Mouse (Mus musculus): ENCODE results near the gene Fign. TPM values are rescaled to one million over a fixed set of nuclear protein-coding genes. Genes with fewer than 3 reads are reported as not detected.

Gene Fign
- polyA plus RNA-seq, 1 experiment from 2014 or later = 13.4 TPM

DNA sequence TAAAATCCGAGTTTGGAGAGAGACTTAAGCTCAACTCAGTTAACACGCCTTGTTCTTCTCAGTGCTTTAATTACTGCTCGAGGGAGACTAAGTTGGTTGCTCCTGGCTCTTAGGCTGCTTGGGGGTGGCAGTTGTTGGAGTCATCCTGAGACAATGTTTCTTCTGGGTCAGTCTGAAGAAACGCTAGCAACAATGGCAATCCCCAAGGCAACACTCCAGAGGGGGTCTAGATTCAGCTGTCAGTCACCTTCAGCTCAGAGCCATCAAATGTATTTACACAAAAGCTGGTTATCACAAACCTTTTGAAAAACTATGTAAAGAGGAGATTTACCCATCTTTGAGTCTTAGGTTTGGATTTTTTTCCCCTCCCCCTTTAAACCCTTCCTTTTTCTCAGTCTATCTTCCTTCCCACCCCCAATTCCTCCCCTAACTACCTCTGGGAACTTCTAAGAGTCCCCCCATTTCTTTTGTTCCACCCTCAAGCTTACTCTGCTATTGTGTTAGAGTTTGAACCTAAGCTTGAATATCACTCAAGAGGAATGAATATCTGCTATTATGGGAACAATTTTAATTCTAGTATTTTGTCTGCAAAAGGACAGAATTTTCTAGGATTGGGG, 171.2 kb downstream of the Fign start:
- no peaks in the 10 kb centered on the region for H3K9me3 ChIP-seq (replicated peaks)
- H3K4me1 ChIP-seq (replicated peaks) = no peaks in the 10 kb centered on the region
- 30% methylated on average over 4 of the region's 4 CpGs for WGBS
- H3K27ac ChIP-seq (ENCODE audit: poor library complexity, severe bottlenecking) = no peak overlapping the region
- no peak overlapping the region for H3K9ac ChIP-seq
- H3K4me2 ChIP-seq = no peak overlapping the region
- no peak overlapping the region for H3K4me3 ChIP-seq
- no peak for ATAC-seq (ENCODE audit: insufficient number of reproducible peaks, low FRiP score)
- H3K27me3 ChIP-seq (replicated peaks) = no peaks in the 10 kb centered on the region
- no peaks in the 10 kb centered on the region for H3K36me3 ChIP-seq

GRCm38 (mm10) chr2:63925721-63926235, 172.1 kb downstream of the Fign start:
- no peak overlapping the region for H3K9ac ChIP-seq
- H3K4me3 ChIP-seq = no peak overlapping the region
- H3K9me3 ChIP-seq (replicated peaks) = no peaks in the 10 kb centered on the region
- ATAC-seq (ENCODE audit: insufficient number of reproducible peaks, low FRiP score) = no peak
- H3K27me3 ChIP-seq (replicated peaks) = no peaks in the 10 kb centered on the region
- no peaks in the 10 kb centered on the region for H3K4me1 ChIP-seq (replicated peaks)
- no peak overlapping the region for H3K4me2 ChIP-seq
- 66% methylated on average over 4 of the region's 4 CpGs for WGBS
- no peak overlapping the region for H3K27ac ChIP-seq (ENCODE audit: poor library complexity, severe bottlenecking)
- no peaks in the 10 kb centered on the region for H3K36me3 ChIP-seq

Data from heart, embryonic 12.5 days (tissue).